Mouse (Mus musculus) right cerebral cortex, postnatal 10 days (tissue): ENCODE measurements around the gene Cfap46.

Experiments used
- DNase-seq, 2 experiments: peaks; one replicate each; pipeline ENCODE4 v3.0.0; 2021; ENCODE audit warnings: low spot score in 2 of 2

Cfap46 gene

DNA sequence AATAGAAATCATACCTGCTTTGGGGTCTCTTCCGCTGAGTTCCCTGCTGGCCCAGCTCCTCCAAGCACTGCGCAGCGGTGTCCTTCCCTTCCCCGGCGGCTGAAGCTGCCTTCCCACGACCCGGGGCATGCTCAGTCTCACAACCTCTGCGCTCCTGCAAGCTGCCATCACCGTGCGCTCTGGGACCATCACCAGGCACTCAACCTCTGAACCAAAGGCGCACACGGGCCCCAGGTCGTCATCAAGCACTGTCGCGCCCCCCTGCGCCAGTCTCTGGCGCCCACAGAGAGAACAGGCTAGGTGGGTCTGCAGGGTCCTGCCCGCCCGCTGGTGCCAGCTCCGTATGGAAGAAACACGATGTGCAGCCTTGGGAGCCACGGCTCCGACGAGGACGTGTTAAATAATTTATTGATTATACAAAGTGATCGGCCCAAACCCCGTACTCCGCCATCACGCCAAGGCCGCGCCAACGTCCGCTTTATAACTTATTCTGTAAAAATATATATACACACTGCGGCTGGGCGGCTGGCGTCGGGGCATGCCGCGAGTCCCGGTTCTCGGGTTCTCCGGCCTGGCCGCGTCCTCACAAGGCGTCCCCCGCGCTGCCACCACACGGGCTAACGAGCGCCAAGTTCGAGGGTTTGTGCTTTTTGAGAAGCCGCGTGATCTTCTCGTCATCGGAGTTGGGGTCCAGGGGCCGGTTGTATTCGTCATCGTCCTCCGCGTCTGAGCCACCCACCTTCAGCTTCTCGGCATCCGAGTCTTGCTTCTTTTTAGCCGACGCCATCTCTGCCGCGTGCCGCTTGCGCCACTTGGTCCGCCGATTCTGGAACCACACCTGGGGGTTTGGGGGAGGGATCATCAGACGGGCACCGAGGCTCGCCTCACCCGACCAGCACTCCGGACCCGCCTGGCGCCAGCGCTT is 102.5 kb downstream of the Cfap46 start:
- DNase-seq, result peak in 1 of 2 experiments; percentile 34

DNA sequence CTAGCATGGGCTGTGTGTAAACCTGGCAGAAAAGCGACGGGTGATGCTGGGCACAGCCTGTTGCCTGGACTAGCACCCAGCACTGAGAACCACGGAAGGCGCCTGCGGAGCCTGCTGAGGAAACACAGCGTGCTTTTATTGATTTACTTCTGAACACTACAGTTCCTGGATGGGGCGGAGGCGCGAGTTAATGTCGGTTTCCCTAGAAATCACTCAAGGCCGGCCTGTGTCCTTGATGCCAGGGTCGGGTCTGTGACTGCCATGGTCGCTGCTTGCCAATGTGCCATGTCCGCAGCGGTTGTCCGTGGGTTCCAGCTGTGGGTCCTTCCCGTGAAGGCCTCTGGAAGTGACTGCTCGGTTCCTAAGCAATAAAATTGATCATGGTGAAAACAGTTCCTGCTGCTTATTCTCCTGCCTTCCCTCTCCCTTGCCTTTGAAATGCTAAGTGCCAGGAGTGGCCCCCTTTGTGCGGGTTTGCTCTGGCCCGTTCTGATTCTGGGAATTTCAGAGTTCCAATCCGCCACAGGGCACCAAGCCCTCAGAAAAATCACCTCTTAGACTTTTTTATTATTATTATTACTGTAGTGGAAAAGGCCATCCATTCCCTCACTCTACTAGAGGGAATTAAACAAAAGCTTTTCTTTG is 104.2 kb downstream of the Cfap46 start:
- DNase-seq, result no peak

DNA sequence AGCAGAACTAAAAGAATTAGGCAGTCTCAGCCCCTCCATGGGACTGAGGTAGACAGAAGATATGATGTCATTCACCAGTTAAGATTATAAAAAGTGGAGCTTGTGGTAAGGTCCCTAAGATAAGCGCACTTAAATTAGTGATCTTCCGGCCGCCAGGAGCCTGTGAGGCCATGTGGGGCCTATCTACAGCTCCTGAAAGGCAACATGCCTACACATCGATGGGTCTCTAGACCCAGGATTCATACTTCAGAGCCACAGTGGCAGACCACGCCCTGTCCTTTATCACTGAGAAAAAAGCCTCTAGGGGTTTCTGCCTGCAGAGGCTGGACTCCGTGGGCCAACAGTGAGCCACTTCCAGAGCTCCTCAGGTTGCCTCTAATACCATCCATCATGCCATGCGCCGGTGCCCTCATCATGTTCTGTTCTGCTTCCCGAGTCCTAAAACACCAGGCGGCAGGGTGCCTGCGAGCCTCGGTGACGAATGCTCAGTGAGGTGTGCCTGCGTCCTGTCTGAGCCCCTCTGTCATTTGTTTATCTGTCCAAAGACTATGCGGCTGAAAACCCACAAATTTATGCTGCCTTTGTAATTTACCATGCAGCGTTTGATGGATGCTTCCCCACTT is 107.4 kb downstream of the Cfap46 start:
- no peak for DNase-seq

- no peak for DNase-seq
Observed at GRCm38 (mm10) chr7:139572665-139573064, 111.0 kb downstream of the Cfap46 start.

DNA sequence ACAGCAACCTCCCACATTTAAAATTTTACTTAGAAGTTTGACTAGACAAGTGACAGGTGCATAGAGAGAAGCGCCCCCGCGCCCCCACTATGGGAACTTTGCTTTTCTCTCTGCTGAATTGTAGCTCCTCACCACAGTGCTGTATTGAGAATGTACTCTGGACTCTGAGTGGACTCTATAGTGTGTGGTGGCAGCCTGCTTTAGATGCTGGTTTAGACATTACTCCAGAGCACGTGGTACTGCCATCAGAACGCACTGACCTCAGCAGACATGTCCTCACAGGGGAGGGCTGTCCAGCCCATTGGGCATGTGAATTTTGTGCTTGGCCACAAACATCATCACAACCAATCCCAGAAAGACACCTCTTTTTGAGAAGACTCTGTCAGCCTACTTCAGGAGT is 112.8 kb downstream of the Cfap46 start:
- no peak for DNase-seq

DNA sequence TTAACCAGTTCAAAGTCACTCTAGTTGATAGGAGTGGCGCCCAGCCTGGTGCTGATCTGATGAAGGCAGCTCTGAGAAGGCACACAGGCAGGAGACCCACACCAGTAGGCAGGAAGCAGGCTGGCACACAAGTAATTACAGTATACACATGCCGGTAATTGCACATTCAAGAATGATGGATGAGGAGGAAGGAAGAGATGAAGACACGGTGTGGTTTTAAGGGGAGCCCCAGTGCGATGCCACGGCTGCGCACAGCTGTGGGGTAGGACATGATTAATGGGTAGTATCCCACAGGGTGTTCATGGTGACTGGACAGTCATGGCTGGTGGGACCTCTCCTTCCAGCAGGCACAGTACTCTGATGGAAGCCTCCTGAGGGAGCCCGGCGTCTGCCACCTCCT is 117.1 kb downstream of the Cfap46 start:
- no peak for DNase-seq

GRCm38 (mm10) chr7:139565998-139566397 is 117.6 kb downstream of the Cfap46 start:
- no peak for DNase-seq

GRCm38 (mm10) chr7:139564161-139564560 is 119.5 kb downstream of the Cfap46 start:
- no peak for DNase-seq

- DNase-seq, result no peak
Observed at GRCm38 (mm10) chr7:139563425-139563824, 120.2 kb downstream of the Cfap46 start.

DNA sequence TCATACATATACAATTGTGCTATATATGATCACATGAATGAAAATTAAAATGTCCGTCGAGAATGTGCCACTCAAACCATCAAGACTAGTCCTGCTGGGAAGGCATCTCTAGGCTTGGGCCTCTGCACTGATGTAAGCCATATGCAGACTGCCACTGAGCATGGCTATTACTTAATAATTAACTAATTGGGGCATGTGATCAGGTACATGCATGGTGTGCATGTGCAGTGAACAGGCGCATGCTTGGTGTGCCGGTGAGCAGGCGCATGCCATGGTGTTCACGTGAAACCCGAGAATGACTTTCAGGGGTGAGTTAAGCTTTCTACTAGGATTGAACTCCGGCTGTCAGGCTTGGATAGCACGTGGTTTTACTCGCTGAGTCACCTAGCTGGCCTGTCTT is 124.0 kb downstream of the Cfap46 start:
- no peak for DNase-seq

GRCm38 (mm10) chr7:139556746-139557526 is 126.7 kb downstream of the Cfap46 start:
- DNase-seq, result no peak

GRCm38 (mm10) chr7:139556331-139556730 is 127.3 kb downstream of the Cfap46 start:
- DNase-seq, result no peak

DNA sequence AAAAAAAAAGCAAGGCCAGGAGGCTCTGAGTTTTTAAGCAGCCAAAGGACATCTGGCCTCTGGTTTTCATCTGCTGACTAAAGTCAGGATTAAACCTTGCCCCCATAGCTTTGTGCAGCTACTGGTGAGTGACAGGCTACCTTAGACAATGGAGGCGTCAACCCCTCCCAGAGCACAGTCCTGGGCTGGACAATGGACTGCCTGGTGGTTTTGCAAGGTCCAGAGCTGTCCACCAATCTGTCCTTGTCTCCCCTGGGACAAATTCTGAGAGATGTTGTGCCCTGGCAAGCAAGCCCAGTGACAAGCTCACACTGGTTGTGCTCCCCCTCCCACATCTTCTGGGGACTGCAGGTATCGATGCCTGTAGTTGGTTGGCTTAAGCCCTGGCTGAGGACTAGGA is 132.1 kb downstream of the Cfap46 start:
- DNase-seq, result no peak
